Mouse (Mus musculus): ENCODE measurements at regions not wholly inside any gene's neighbourhood (a gene's known extent, or its start where the extent isn't known, plus 50 kb on each side); places are given as distances from the start of the nearest gene placed in this dataset.
A peak's percentile ranks its signal among the peaks of the same experiment; 100 is the strongest.

DNA sequence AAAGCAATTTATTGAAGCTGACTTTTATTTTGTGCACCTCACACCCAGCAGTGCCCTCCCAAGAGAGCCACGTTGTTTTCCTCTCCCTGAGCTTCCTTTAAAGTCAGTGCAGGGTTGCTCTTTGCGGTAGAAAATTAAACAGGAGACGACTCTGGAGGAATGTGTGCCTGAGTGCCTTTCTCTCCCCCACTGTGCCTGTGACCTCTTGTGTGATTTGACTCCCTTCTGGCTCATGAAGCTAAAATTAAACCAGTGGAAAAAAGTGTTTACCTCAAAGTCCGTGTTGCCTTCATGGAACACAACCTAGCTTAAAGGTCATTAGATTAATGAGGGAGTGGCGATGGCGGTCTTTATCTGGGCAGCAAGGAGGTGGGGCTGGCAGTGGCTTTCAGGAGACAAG, 423.4 kb upstream of the Cited2 start:
- ATAC-seq (ENCODE audit: insufficient number of reproducible peaks, insufficient read depth, low FRiP score, low TSS enrichment), result no peak
- Histone ChIP-seq H3K9ac (no peak overlapping the region), H3K36me3 (no peaks in the 10 kb centered on the region), H3K27ac (no peak overlapping the region), H3K4me3 (no peak overlapping the region), H3K9me3 (no peaks in the 10 kb centered on the region), H3K27me3 (no peaks in the 10 kb centered on the region), H3K4me1 (no peaks in the 10 kb centered on the region), H3K4me2 (replicated peaks) (no peak overlapping the region)
- whole genome bisulfite sequencing, result 32% methylated on average over 6 of the region's 6 CpGs

DNA sequence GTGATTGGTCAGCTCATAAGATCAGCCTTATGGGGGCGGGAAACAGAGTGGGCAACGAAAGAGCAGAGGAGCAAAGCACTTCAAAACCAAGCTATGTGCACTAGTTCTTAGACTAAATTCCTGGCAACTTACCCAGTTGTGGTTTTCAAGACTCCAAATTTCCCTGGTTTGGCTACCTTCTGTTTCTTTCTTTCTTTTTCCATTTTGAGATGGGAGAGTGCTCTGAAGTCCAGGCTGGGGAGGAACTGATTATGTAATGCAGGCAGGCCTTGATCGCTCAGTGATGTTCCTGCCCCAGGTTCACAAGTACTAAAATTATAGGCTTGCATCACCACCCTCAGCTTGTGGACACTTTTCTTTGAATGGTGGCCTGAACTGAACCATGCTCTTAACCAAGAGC, 396.3 kb upstream of the Cited2 start:
- Histone ChIP-seq H3K4me2 (replicated peaks) (no peak overlapping the region), H3K27me3 (no peaks in the 10 kb centered on the region), H3K9me3 (no peaks in the 10 kb centered on the region), H3K4me3 (no peak overlapping the region), H3K27ac (no peak overlapping the region), H3K9ac (no peak overlapping the region), H3K4me1 (peaks cover 13% of the 10 kb centered on the region; the same call in 1 of the 2 replicates), H3K36me3 (no peaks in the 10 kb centered on the region)
- 87% methylated on average over 3 of the region's 3 CpGs for WGBS
- no peak for ATAC-seq (ENCODE audit: insufficient number of reproducible peaks, insufficient read depth, low FRiP score, low TSS enrichment)

DNA sequence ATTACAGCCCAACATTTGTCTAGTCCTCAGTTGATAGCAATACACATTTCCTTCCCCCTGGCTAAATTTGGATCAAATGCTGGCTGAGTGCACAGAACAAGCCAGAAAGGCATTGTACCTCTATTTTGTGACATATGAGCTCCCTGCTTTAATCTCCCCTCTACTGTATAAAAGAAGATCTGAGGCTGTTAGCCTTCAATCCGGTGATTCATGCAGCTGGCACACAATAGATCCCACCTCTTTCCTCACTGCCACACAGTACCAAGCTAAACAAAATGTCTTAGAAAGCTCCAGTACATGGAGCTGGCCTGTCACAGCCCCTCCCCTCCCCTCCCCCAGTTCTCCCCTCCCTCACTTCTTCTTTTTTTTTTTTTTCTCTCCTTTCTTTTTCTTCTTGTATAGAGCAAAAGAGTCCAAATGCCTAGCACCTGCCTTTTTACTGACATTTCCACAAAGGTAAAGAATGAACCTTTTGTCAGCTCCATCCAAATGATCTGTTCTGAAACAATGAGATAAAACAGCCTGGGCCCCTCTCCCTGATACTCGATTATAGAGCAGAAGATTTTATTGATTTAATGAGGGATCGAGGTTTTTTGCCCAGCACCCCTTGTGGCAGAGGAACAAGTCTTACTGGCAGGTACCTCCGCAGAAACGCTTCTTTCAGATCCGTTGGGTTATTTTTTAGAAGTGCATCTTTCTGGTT, 392.0 kb upstream of the Cited2 start:
- peak overlapping the region; percentile 29 for H3K4me3 ChIP-seq
- peak overlapping the region; percentile 26; the same call in 1 of the 2 replicates for H3K27ac ChIP-seq
- H3K36me3 ChIP-seq, result no peaks in the 10 kb centered on the region
- peaks cover 35% of the 10 kb centered on the region for H3K4me1 ChIP-seq
- peak; percentile 73 for ATAC-seq (ENCODE audit: insufficient number of reproducible peaks, insufficient read depth, low FRiP score, low TSS enrichment)
- peak overlapping the region; percentile 54 for H3K4me2 ChIP-seq (replicated peaks)
- no peak overlapping the region for H3K9ac ChIP-seq
- no peaks in the 10 kb centered on the region for H3K27me3 ChIP-seq
- no peaks in the 10 kb centered on the region for H3K9me3 ChIP-seq
- 7% methylated on average over 6 of the region's 6 CpGs for WGBS

DNA sequence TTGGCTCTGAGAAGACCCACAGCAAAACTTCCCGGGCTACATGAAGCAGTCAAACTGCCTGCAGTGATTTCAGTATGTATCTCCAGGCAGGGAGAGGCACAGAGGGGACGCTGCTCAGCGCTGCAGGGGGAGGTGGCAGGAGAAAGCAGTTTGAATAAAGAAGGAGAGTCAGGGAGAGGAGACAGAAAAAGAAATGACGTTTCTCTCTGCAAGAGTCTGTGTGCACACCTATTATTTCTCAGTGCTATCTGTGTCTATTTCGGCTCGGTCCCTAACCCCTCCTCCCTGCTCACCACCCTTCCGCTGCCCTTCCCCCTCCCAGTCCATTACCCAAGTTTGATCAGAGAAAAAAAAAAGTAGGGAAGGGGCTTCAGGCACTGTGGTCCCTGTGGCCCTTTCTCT, 391.4 kb upstream of the Cited2 start:
- peak; percentile 49; the same call in 1 of the 2 replicates for ATAC-seq (ENCODE audit: insufficient number of reproducible peaks, insufficient read depth, low FRiP score, low TSS enrichment)
- no peaks in the 10 kb centered on the region for H3K9me3 ChIP-seq
- H3K4me3 ChIP-seq, result peak overlapping the region; percentile 29
- 3% methylated on average over 7 of the region's 7 CpGs for WGBS
- H3K4me1 ChIP-seq, result peaks cover 35% of the 10 kb centered on the region
- H3K4me2 ChIP-seq (replicated peaks), result peak overlapping the region; percentile 54
- H3K27me3 ChIP-seq, result no peaks in the 10 kb centered on the region
- H3K27ac ChIP-seq, result peak overlapping the region; percentile 26; the same call in 1 of the 2 replicates
- no peak overlapping the region for H3K9ac ChIP-seq
- no peaks in the 10 kb centered on the region for H3K36me3 ChIP-seq

DNA sequence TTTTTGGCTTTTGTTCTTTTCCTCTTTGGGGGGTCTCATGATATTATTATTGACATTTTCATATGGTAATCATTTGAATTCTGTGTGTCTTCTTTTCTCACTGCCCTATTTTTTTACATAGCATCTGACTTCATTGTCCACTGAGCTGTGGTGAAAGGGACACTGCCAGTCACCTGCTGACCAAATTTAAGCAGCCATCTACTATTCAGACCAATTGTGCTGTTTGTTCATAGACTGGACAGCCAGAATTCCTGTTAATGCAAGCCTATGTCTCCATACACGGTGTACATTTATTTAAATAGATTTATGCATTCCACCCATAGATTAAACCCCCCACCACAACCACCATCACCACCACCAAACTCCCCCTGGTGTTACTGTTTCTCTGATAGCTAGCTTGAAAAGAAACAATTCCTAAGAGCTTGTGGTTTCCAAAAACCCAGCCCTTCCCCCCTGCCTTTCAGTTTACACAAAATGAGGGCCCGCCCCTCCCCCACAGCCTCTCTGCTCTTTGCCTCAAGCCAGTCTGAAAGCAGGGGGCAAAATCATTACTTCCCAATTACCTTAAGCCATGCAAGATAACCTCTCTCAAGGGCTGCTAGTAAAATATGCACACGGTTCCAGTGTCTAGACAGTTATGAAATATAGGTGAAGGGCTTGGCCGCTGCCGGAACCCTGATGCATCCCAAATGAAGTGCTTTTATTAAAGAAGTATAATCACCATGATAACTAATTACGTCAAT, 390.8 kb upstream of the Cited2 start:
- no peak for ATAC-seq (ENCODE audit: insufficient number of reproducible peaks, insufficient read depth, low FRiP score, low TSS enrichment)
- peak overlapping the region; percentile 29 for H3K4me3 ChIP-seq
- H3K36me3 ChIP-seq, result no peaks in the 10 kb centered on the region
- H3K9ac ChIP-seq, result no peak overlapping the region
- H3K4me1 ChIP-seq, result peaks cover 35% of the 10 kb centered on the region
- no peaks in the 10 kb centered on the region for H3K27me3 ChIP-seq
- no peaks in the 10 kb centered on the region for H3K9me3 ChIP-seq
- peak overlapping the region; percentile 54 for H3K4me2 ChIP-seq (replicated peaks)
- WGBS, result 26% methylated on average over 6 of the region's 6 CpGs
- peak overlapping the region; percentile 26; the same call in 1 of the 2 replicates for H3K27ac ChIP-seq

DNA sequence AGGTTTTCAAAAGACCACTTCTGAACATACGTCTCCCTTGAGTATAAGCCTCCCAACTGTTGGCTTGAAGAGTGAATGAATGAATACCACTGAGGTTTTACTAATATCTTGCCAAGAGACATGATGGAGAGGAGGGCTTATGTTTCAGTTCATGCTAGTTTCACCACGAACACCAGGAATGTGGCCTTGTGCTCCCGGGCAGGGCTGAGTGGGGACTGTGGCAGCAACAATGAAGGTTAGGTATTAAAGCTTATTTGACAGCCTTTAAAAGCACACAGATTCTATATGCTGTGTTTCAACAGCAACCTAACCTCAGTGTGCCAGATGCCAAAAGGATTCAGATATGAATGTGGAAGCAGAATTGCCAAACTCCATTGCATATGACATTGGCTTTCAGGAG, 390.0 kb upstream of the Cited2 start:
- Histone ChIP-seq H3K9ac (no peak overlapping the region), H3K4me2 (replicated peaks) (no peak overlapping the region), H3K4me1 (peaks cover 35% of the 10 kb centered on the region), H3K27ac (no peak overlapping the region), H3K27me3 (no peaks in the 10 kb centered on the region), H3K9me3 (no peaks in the 10 kb centered on the region), H3K4me3 (no peak overlapping the region), H3K36me3 (no peaks in the 10 kb centered on the region)
- no peak for ATAC-seq (ENCODE audit: insufficient number of reproducible peaks, insufficient read depth, low FRiP score, low TSS enrichment)
- 27% methylated on average over 3 of the region's 3 CpGs for WGBS

DNA sequence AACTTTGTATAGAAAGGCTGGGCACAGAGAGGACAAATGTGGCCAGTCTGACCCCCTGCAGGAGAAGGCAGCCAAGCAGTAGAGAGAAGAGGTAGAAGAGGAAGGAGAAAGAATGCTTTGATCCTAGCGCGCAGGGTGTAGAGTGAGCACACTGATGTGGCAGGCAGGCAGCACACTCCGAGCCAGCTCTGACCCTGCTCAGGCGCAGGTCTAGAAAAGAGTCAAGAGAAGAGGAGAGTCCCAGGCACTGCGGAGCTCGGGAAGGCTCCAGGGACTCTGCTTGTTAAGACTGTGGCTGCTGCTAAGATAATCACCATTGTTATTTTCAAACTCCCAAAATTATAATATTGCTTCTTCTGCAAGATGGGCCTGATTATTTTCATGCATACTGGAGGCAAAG, 389.3 kb upstream of the Cited2 start:
- Histone ChIP-seq H3K4me2 (replicated peaks) (no peak overlapping the region), H3K4me3 (no peak overlapping the region)

DNA sequence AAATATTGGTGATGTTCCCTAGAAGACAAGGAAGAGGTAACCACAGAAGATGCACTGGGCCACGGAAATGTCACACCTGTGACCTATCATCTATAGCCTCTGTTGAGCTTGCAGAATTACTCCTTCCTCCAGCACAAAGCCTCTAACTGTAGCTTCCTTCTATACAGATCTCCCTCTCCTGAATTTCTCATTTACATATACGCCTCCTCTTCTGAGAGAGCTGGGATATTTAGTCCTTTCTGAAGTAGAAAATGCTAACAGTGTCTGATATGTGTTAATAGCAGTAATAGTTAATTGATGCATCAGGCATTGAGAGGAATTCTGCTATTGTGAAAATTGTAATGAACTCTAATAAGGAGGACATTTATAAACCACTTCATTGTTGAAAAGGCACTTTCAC, 385.8 kb upstream of the Cited2 start:
- Histone ChIP-seq H3K4me3 (no peak overlapping the region), H3K4me1 (peaks cover 17% of the 10 kb centered on the region), H3K27me3 (no peaks in the 10 kb centered on the region), H3K4me2 (replicated peaks) (no peak overlapping the region), H3K36me3 (no peaks in the 10 kb centered on the region), H3K27ac (no peak overlapping the region), H3K9me3 (no peaks in the 10 kb centered on the region), H3K9ac (no peak overlapping the region)
- ATAC-seq (ENCODE audit: insufficient number of reproducible peaks, insufficient read depth, low FRiP score, low TSS enrichment), result no peak
- WGBS, result 83% methylated on average over 2 of the region's 2 CpGs

More for the DNA sequence above, 389.3 kb upstream of the Cited2 start:
- 7% methylated on average over 6 of the region's 6 CpGs for WGBS
- Histone ChIP-seq H3K9ac (no peak overlapping the region), H3K27me3 (no peaks in the 10 kb centered on the region), H3K9me3 (no peaks in the 10 kb centered on the region), H3K36me3 (no peaks in the 10 kb centered on the region), H3K27ac (no peak overlapping the region), H3K4me1 (peaks cover 35% of the 10 kb centered on the region)
- 0 out of 2 replicates have a peak, but pooled peaks have one; percentile 54 for ATAC-seq (ENCODE audit: insufficient number of reproducible peaks, insufficient read depth, low FRiP score, low TSS enrichment)

DNA sequence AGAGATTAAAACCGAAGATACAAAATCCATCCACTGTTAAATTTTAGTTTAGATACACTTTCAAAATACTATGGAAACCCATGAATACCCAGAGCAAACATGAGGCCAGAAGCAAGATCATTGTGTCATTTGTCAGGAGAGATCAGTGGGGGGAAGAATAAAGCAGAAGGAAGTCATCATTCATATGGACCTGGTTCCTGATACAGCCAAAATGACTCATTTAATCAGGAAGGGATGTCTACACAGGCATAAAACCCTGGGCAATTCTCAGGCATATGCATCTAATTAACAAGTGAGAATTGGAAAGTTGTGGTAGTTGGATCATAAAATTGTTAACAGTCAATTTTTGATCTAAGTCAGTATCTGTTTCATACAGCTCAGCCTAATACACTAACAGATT, 379.2 kb upstream of the Cited2 start:
- Histone ChIP-seq H3K36me3 (no peaks in the 10 kb centered on the region), H3K9me3 (no peaks in the 10 kb centered on the region), H3K27me3 (no peaks in the 10 kb centered on the region), H3K4me3 (no peak overlapping the region), H3K9ac (no peak overlapping the region), H3K4me1 (no peaks in the 10 kb centered on the region), H3K27ac (no peak overlapping the region), H3K4me2 (replicated peaks) (no peak overlapping the region)
- ATAC-seq (ENCODE audit: insufficient number of reproducible peaks, insufficient read depth, low FRiP score, low TSS enrichment), result no peak
- 94% methylated on average over 1 of the region's 1 CpGs for WGBS

DNA sequence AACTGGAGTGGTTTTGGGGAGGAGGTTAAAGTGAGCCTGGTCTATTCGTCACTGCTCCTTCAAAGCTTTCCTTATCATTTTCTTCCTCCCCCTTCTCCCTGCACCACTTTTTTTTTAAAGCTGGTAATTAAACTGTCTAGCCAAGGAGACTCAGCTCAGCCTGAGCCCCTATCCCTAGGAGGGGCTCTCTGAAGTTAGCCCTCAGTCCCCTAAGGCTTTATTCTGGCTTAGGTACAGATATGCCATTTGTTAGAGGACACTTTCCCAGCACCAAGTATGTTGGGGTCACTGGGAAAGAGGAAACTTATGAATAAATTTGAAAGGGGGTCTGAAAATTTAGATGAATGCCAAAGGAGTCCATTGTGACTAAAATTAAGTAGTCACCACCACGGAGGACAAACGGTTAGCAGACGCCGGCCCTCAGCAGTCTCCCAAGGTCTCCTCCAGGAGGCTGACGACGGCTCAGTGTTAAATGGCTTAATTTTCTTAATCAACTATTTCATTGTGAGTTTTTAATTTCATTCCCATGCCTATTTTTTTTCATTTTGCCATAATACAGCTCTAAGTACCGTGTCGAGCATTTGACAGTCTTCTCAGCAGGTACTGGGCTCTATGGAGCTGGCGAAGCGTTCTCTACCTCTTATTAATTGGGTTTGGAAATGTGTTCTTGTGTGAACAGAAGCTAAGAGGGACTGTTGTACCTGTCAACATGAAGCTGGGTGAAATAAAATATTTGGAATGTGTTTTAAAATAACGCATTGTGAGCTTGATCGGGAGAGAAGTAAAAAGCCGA, 370.6 kb upstream of the Cited2 start:
- no peaks in the 10 kb centered on the region for H3K36me3 ChIP-seq
- H3K9me3 ChIP-seq, result no peaks in the 10 kb centered on the region
- H3K27me3 ChIP-seq, result no peaks in the 10 kb centered on the region
- H3K9ac ChIP-seq, result no peak overlapping the region
- no peak for ATAC-seq (ENCODE audit: insufficient number of reproducible peaks, insufficient read depth, low FRiP score, low TSS enrichment)
- no peak overlapping the region for H3K4me3 ChIP-seq
- WGBS, result 64% methylated on average over 14 of the region's 14 CpGs
- H3K4me2 ChIP-seq (replicated peaks), result no peak overlapping the region
- peaks cover 9% of the 10 kb centered on the region; the same call in 1 of the 2 replicates for H3K4me1 ChIP-seq
- H3K27ac ChIP-seq, result no peak overlapping the region

DNA sequence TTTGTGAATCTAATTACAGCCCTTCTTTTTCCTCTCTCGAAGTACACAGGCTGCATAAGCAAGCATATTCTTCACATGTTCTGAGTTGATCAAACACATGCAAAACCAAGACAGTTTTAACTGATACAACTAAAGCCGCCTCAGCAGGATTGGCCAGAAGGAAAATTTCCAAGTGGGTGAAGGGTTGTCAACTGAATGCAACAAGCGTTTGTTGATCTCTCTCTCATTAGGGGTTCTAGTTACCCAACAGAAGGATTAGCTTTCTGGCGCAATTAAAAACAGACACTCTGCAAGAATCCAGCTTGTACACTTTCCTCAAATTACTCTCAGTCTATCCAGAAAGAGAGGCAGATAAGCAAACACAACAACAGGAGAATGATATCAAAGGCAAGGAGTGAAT, 367.5 kb upstream of the Cited2 start:
- no peaks in the 10 kb centered on the region for H3K36me3 ChIP-seq
- 0 out of 2 replicates have a peak overlapping the region, but pooled peaks have one; percentile 9 for H3K27ac ChIP-seq
- no peak overlapping the region for H3K4me2 ChIP-seq (replicated peaks)
- H3K4me3 ChIP-seq, result no peak overlapping the region
- WGBS, result 17% methylated on average over 4 of the region's 4 CpGs
- no peaks in the 10 kb centered on the region for H3K9me3 ChIP-seq
- no peaks in the 10 kb centered on the region for H3K27me3 ChIP-seq
- peaks cover 9% of the 10 kb centered on the region; the same call in 1 of the 2 replicates for H3K4me1 ChIP-seq
- no peak for ATAC-seq (ENCODE audit: insufficient number of reproducible peaks, insufficient read depth, low FRiP score, low TSS enrichment)
- H3K9ac ChIP-seq, result no peak overlapping the region
